Mouse (Mus musculus): Measurements from ENCODE around the gene Rab11fip3. TPM values are rescaled to one million over a fixed set of nuclear protein-coding genes. Genes with fewer than 3 reads are reported as not detected.

The Rab11fip3 gene
- 54.5 TPM for polyA plus RNA-seq (2015; fragmentation: Illumina TruSeq; extraction: RNeasy Lipid Tissue Mini Kit (QIAGEN cat#74804); ENCODE audit: low read depth, low replicate concordance)

GRCm38 (mm10) chr17:26068831-26069739, at the start of gene Rab11fip3:
Rab11fip3 (minus strand) TSS chr17:26069555.

DNA sequence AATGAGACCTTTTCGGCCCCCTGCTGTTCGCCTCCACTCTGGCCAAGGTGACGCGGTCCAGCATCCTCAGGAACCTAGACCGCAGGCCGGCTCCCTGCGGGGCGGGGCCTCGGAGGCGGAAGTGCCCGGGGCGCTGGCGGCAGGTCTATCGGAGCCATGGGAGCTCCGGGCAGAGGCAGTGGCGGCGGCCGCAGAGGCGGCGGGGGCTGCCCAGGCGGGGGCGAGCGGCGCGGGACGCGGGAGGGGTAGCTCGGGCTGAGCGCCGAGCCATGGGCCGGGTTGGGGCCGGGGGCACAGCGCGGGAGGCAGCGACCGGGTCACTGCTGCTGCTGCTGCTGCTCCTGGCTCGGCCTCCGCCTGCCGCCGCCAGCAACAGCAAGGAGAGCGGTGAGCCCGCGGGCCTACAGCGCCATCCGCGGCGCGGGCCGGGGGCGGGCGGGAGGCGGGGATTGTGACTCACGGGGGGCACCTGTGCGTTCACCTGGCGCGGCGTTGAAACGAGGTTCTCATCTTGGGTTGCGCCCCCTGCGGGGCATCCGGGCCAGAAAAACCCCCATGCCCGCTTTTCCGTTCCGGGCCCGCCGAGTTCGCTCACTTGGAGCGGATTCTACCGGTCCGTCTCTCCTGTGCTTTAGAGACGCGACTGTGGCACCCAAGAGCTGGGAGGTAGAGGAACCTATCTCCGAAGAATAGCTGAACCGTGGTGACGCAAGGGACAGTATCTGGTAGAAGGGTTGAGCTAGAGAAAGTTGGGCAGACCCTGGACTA, 44.0 kb upstream of the Rab11fip3 start, which contains the start of gene Tmem8:
Gene Tmem8 (plus strand): TSS at position 119 of the 768 bp plus-strand sequence.

GRCm38 (mm10) chr17:26095121-26095740, 25.9 kb upstream of the Rab11fip3 start, which contains the start of gene Nme4:
Nme4 (minus strand) TSS chr17:26095602.

GRCm38 (mm10) chr17:26089905-26090632, 20.7 kb upstream of the Rab11fip3 start, which contains the start of gene Decr2:
Decr2 (minus strand) TSS chr17:26090337.

GRCm38 (mm10) chr17:25985306-25986294, 83.8 kb downstream of the Rab11fip3 start, which contains the start of gene Capn15:
Capn15 (minus strand) TSS chr17:25985796.

GRCm38 (mm10) chr17:25951803-25952623, 117.3 kb downstream of the Rab11fip3 start, which contains the start of gene A930017K11Rik:
A930017K11Rik (minus strand) TSS chr17:25952565.

GRCm38 (mm10) chr17:25944366-25945163, 124.8 kb downstream of the Rab11fip3 start, which contains the start of the genes Pigq and Nhlrc4:
Pigq (minus strand) TSS chr17:25944936.
Nhlrc4 (minus strand) TSS chr17:25944961.

Other genes with a start within 250 kb of the Rab11fip3 start
- 22.9 TPM for gene Wdr24, start 245.9 kb downstream of the Rab11fip3 start, polyA plus RNA-seq (2015; fragmentation: Illumina TruSeq; extraction: RNeasy Lipid Tissue Mini Kit (QIAGEN cat#74804); ENCODE audit: low read depth, low replicate concordance)
- 42.7 TPM for gene Jmjd8, start 240.7 kb downstream of the Rab11fip3 start, polyA plus RNA-seq (2015; fragmentation: Illumina TruSeq; extraction: RNeasy Lipid Tissue Mini Kit (QIAGEN cat#74804); ENCODE audit: low read depth, low replicate concordance)
- gene Stub1, start 236.2 kb downstream of the Rab11fip3 start, polyA plus RNA-seq (2015; fragmentation: Illumina TruSeq; extraction: RNeasy Lipid Tissue Mini Kit (QIAGEN cat#74804); ENCODE audit: low read depth, low replicate concordance): 169 TPM
- 44.6 TPM for gene Rhbdl1, start 232.3 kb downstream of the Rab11fip3 start, polyA plus RNA-seq (2015; fragmentation: Illumina TruSeq; extraction: RNeasy Lipid Tissue Mini Kit (QIAGEN cat#74804); ENCODE audit: low read depth, low replicate concordance)
- gene Gm20683, start 227.8 kb downstream of the Rab11fip3 start, polyA plus RNA-seq (2015; fragmentation: Illumina TruSeq; extraction: RNeasy Lipid Tissue Mini Kit (QIAGEN cat#74804); ENCODE audit: low read depth, low replicate concordance): 23.4 TPM
- gene Rhot2, start 224.7 kb downstream of the Rab11fip3 start, polyA plus RNA-seq (2015; fragmentation: Illumina TruSeq; extraction: RNeasy Lipid Tissue Mini Kit (QIAGEN cat#74804); ENCODE audit: low read depth, low replicate concordance): 84.4 TPM
- gene Wdr90, start 208.1 kb downstream of the Rab11fip3 start, polyA plus RNA-seq (2015; fragmentation: Illumina TruSeq; extraction: RNeasy Lipid Tissue Mini Kit (QIAGEN cat#74804); ENCODE audit: low read depth, low replicate concordance): 21.2 TPM
- gene Mcrip2, start 200.8 kb downstream of the Rab11fip3 start, polyA plus RNA-seq (2015; fragmentation: Illumina TruSeq; extraction: RNeasy Lipid Tissue Mini Kit (QIAGEN cat#74804); ENCODE audit: low read depth, low replicate concordance): 19.9 TPM
- gene Mettl26, start 194.5 kb downstream of the Rab11fip3 start, polyA plus RNA-seq (2015; fragmentation: Illumina TruSeq; extraction: RNeasy Lipid Tissue Mini Kit (QIAGEN cat#74804); ENCODE audit: low read depth, low replicate concordance): 49.7 TPM
- gene Wfikkn1, start 188.7 kb downstream of the Rab11fip3 start, polyA plus RNA-seq (2015; fragmentation: Illumina TruSeq; extraction: RNeasy Lipid Tissue Mini Kit (QIAGEN cat#74804); ENCODE audit: low read depth, low replicate concordance): 0.33 TPM
- gene Rab40c, start 149.8 kb downstream of the Rab11fip3 start, polyA plus RNA-seq (2015; fragmentation: Illumina TruSeq; extraction: RNeasy Lipid Tissue Mini Kit (QIAGEN cat#74804); ENCODE audit: low read depth, low replicate concordance): 40.3 TPM
- gene Pigq, start 124.6 kb downstream of the Rab11fip3 start, polyA plus RNA-seq (2015; fragmentation: Illumina TruSeq; extraction: RNeasy Lipid Tissue Mini Kit (QIAGEN cat#74804); ENCODE audit: low read depth, low replicate concordance): 95.8 TPM
- 0.42 TPM for gene Nhlrc4, start 124.6 kb downstream of the Rab11fip3 start, polyA plus RNA-seq (2015; fragmentation: Illumina TruSeq; extraction: RNeasy Lipid Tissue Mini Kit (QIAGEN cat#74804); ENCODE audit: low read depth, low replicate concordance)
- gene A930017K11Rik, start 117.0 kb downstream of the Rab11fip3 start, polyA plus RNA-seq (2015; fragmentation: Illumina TruSeq; extraction: RNeasy Lipid Tissue Mini Kit (QIAGEN cat#74804); ENCODE audit: low read depth, low replicate concordance): 0.97 TPM
- 23.5 TPM for gene Capn15, start 83.8 kb downstream of the Rab11fip3 start, polyA plus RNA-seq (2015; fragmentation: Illumina TruSeq; extraction: RNeasy Lipid Tissue Mini Kit (QIAGEN cat#74804); ENCODE audit: low read depth, low replicate concordance)
- gene Decr2, start 20.8 kb upstream of the Rab11fip3 start, polyA plus RNA-seq (2015; fragmentation: Illumina TruSeq; extraction: RNeasy Lipid Tissue Mini Kit (QIAGEN cat#74804); ENCODE audit: low read depth, low replicate concordance): 35.9 TPM
- gene Nme4, start 26.0 kb upstream of the Rab11fip3 start, polyA plus RNA-seq (2015; fragmentation: Illumina TruSeq; extraction: RNeasy Lipid Tissue Mini Kit (QIAGEN cat#74804); ENCODE audit: low read depth, low replicate concordance): 4.6 TPM
- gene Tmem8, start 43.7 kb upstream of the Rab11fip3 start, polyA plus RNA-seq (2015; fragmentation: Illumina TruSeq; extraction: RNeasy Lipid Tissue Mini Kit (QIAGEN cat#74804); ENCODE audit: low read depth, low replicate concordance): 11.9 TPM
- gene Mrpl28, start 53.9 kb upstream of the Rab11fip3 start, polyA plus RNA-seq (2015; fragmentation: Illumina TruSeq; extraction: RNeasy Lipid Tissue Mini Kit (QIAGEN cat#74804); ENCODE audit: low read depth, low replicate concordance): 130 TPM
- gene Axin1, start 69.1 kb upstream of the Rab11fip3 start, polyA plus RNA-seq (2015; fragmentation: Illumina TruSeq; extraction: RNeasy Lipid Tissue Mini Kit (QIAGEN cat#74804); ENCODE audit: low read depth, low replicate concordance): 19.8 TPM
- gene Pdia2, start 129.5 kb upstream of the Rab11fip3 start, polyA plus RNA-seq (2015; fragmentation: Illumina TruSeq; extraction: RNeasy Lipid Tissue Mini Kit (QIAGEN cat#74804); ENCODE audit: low read depth, low replicate concordance): 0.55 TPM
- gene Rgs11, start 133.4 kb upstream of the Rab11fip3 start, polyA plus RNA-seq (2015; fragmentation: Illumina TruSeq; extraction: RNeasy Lipid Tissue Mini Kit (QIAGEN cat#74804); ENCODE audit: low read depth, low replicate concordance): 56.2 TPM
- 128 TPM for gene Arhgdig, start 138.2 kb upstream of the Rab11fip3 start, polyA plus RNA-seq (2015; fragmentation: Illumina TruSeq; extraction: RNeasy Lipid Tissue Mini Kit (QIAGEN cat#74804); ENCODE audit: low read depth, low replicate concordance)
- 16.9 TPM for gene Fam234a, start 174.7 kb upstream of the Rab11fip3 start, polyA plus RNA-seq (2015; fragmentation: Illumina TruSeq; extraction: RNeasy Lipid Tissue Mini Kit (QIAGEN cat#74804); ENCODE audit: low read depth, low replicate concordance)
- 61.8 TPM for gene Luc7l, start 183.3 kb upstream of the Rab11fip3 start, polyA plus RNA-seq (2015; fragmentation: Illumina TruSeq; extraction: RNeasy Lipid Tissue Mini Kit (QIAGEN cat#74804); ENCODE audit: low read depth, low replicate concordance)

All from brain, adult 10 weeks (tissue).